Mouse (Mus musculus): ENCODE measurements at regions not wholly inside any gene's neighbourhood (a gene's known extent, or its start where the extent isn't known, plus 50 kb on each side); places are given as distances from the start of the nearest gene placed in this dataset.
"Not testable (repeated sequence)": the region's sequence is repeated elsewhere in the genome, so short reads cannot be mapped to it uniquely, and the experiment has no call there.

- Histone ChIP-seq H3K4me2 (replicated peaks) (no peak overlapping the region), H3K9me3 (no peaks in the 10 kb centered on the region), H3K27me3 (no peaks in the 10 kb centered on the region), H3K4me3 (replicated peaks) (no peak overlapping the region), H3K9ac (replicated peaks) (no peak overlapping the region), H3K27ac (no peak overlapping the region), H3K36me3 (no peaks in the 10 kb centered on the region), H3K4me1 (replicated peaks) (no peaks in the 10 kb centered on the region)
- ATAC-seq = no peak
- 80% methylated on average over 9 of the region's 9 CpGs for WGBS
These were observed 83.8 kb upstream of the Enpep start for GRCm38 (mm10) chr3:129416337-129416736.

- 60% methylated on average over 9 of the region's 10 CpGs for WGBS
- not testable (repeated sequence) for H3K4me2 ChIP-seq (replicated peaks); H3K9me3 ChIP-seq; H3K4me1 ChIP-seq (replicated peaks); H3K9ac ChIP-seq (replicated peaks); H3K36me3 ChIP-seq; H3K4me3 ChIP-seq (replicated peaks); ATAC-seq; H3K27me3 ChIP-seq; H3K27ac ChIP-seq
These were observed 89.2 kb upstream of the Enpep start for GRCm38 (mm10) chr3:129421620-129422239.

DNA sequence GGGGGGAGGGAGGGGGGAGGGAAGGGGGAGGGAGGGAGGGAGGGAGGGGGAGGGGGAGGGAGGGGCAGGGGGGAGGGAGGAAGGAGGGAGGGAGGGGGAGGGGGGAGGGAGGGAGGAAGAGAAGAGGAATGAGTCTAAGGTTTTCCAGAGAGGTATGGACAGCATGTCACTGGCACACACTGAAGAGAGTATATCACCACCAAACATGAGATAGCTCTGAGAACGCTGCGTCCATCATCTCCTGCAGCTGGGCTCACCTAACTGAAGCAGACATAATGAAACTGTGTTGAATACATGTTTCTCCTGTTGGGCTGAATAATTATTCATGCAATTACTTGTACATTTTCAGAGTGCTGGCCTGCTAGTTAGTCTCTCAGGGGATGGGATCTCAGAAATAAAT lies 96.2 kb upstream of the Enpep start:
- Histone ChIP-seq H3K36me3 (no peaks in the 10 kb centered on the region), H3K4me1 (replicated peaks) (peaks cover 4% of the 10 kb centered on the region; the same call in 1 of the 2 replicates), H3K4me2 (replicated peaks) (no peak overlapping the region), H3K9me3 (no peaks in the 10 kb centered on the region), H3K27ac (peak overlapping the region; percentile 47; the same call in 1 of the 2 replicates), H3K4me3 (replicated peaks) (no peak overlapping the region), H3K27me3 (no peaks in the 10 kb centered on the region), H3K9ac (replicated peaks) (no peak overlapping the region)
- WGBS = 76% methylated on average over 2 of the region's 2 CpGs
- peak; percentile 84 for ATAC-seq

- H3K36me3 ChIP-seq = no peaks in the 10 kb centered on the region
- H3K9me3 ChIP-seq = no peaks in the 10 kb centered on the region
- H3K9ac ChIP-seq (replicated peaks) = no peak overlapping the region
- H3K4me1 ChIP-seq (replicated peaks) = peaks cover 4% of the 10 kb centered on the region; the same call in 1 of the 2 replicates
- no peak overlapping the region for H3K4me2 ChIP-seq (replicated peaks)
- no peaks in the 10 kb centered on the region for H3K27me3 ChIP-seq
- H3K27ac ChIP-seq = peak overlapping the region; percentile 47; the same call in 1 of the 2 replicates
- WGBS = 53% methylated on average over 8 of the region's 8 CpGs
- H3K4me3 ChIP-seq (replicated peaks) = no peak overlapping the region
- ATAC-seq = peak; percentile 76
These were observed 96.9 kb upstream of the Enpep start for GRCm38 (mm10) chr3:129429161-129430111.

- H3K4me1 ChIP-seq (replicated peaks) = peaks cover 1% of the 10 kb centered on the region; the same call in 1 of the 2 replicates
- no peaks in the 10 kb centered on the region for H3K36me3 ChIP-seq
- H3K9me3 ChIP-seq = no peaks in the 10 kb centered on the region
- no peak for ATAC-seq
- WGBS = 69% methylated on average over 11 of the region's 11 CpGs
- no peak overlapping the region for H3K9ac ChIP-seq (replicated peaks)
- H3K4me2 ChIP-seq (replicated peaks) = no peak overlapping the region
- H3K27ac ChIP-seq = no peak overlapping the region
- H3K27me3 ChIP-seq = no peaks in the 10 kb centered on the region
- no peak overlapping the region for H3K4me3 ChIP-seq (replicated peaks)
These were observed 98.1 kb upstream of the Elovl6 start for GRCm38 (mm10) chr3:129434056-129434455.

DNA sequence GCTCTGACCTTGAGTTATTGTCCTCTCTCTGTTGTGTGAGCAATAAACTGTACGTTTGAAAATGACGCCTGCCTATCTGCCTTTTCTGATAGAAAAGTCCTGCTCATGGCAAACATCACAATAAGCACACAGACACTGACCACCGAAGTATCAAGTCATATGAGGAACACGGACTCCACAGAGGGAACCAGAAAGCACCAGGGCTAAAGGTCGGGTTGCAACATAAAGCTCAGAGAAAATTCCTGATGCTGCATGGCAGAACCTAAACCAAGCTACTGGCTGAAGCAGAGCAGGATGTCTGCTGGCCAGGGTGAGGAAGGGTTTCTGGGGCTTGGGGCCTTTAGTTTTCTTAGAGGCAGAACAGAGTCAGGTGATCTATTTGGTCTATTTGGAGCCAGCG lies 94.5 kb upstream of the Elovl6 start:
- no peak overlapping the region for H3K9ac ChIP-seq (replicated peaks)
- no peaks in the 10 kb centered on the region for H3K36me3 ChIP-seq
- H3K27me3 ChIP-seq = no peaks in the 10 kb centered on the region
- ATAC-seq = no peak
- H3K4me3 ChIP-seq (replicated peaks) = no peak overlapping the region
- no peak overlapping the region for H3K4me2 ChIP-seq (replicated peaks)
- H3K27ac ChIP-seq = no peak overlapping the region
- H3K4me1 ChIP-seq (replicated peaks) = no peaks in the 10 kb centered on the region
- no peaks in the 10 kb centered on the region for H3K9me3 ChIP-seq
- WGBS = 88% methylated on average over 6 of the region's 6 CpGs

GRCm38 (mm10) chr3:129442756-129443155 lies 89.4 kb upstream of the Elovl6 start:
- no peaks in the 10 kb centered on the region for H3K36me3 ChIP-seq
- 54% methylated on average over 5 of the region's 5 CpGs for WGBS

GRCm38 (mm10) chr3:129444221-129444620 lies 87.9 kb upstream of the Elovl6 start:
- Histone ChIP-seq H3K27ac (no peak overlapping the region), H3K9ac (replicated peaks) (no peak overlapping the region), H3K9me3 (no peaks in the 10 kb centered on the region), H3K27me3 (no peaks in the 10 kb centered on the region), H3K4me1 (replicated peaks) (no peaks in the 10 kb centered on the region), H3K36me3 (no peaks in the 10 kb centered on the region), H3K4me2 (replicated peaks) (no peak overlapping the region), H3K4me3 (replicated peaks) (no peak overlapping the region)
- WGBS = 96% methylated on average over 3 of the region's 3 CpGs
- no peak for ATAC-seq

More at GRCm38 (mm10) chr3:129442756-129443155, 89.4 kb upstream of the Elovl6 start:
- no peak for ATAC-seq
- no peaks in the 10 kb centered on the region for H3K27me3 ChIP-seq
- no peaks in the 10 kb centered on the region for H3K9me3 ChIP-seq
- H3K4me2 ChIP-seq (replicated peaks) = no peak overlapping the region
- no peak overlapping the region for H3K27ac ChIP-seq
- no peaks in the 10 kb centered on the region for H3K4me1 ChIP-seq (replicated peaks)
- no peak overlapping the region for H3K4me3 ChIP-seq (replicated peaks)
- H3K9ac ChIP-seq (replicated peaks) = no peak overlapping the region

- no peak for ATAC-seq
- Histone ChIP-seq H3K4me2 (replicated peaks) (no peak overlapping the region), H3K36me3 (no peaks in the 10 kb centered on the region), H3K9me3 (no peaks in the 10 kb centered on the region), H3K9ac (replicated peaks) (no peak overlapping the region), H3K4me1 (replicated peaks) (no peaks in the 10 kb centered on the region), H3K27me3 (no peaks in the 10 kb centered on the region), H3K4me3 (replicated peaks) (no peak overlapping the region), H3K27ac (no peak overlapping the region)
- WGBS = 95% methylated on average over 6 of the region's 6 CpGs
These were observed 86.2 kb upstream of the Elovl6 start for GRCm38 (mm10) chr3:129445961-129446360.

GRCm38 (mm10) chr3:129449928-129450327 lies 82.2 kb upstream of the Elovl6 start:
- WGBS = 80% methylated on average over 4 of the region's 4 CpGs
- no peak for ATAC-seq

DNA sequence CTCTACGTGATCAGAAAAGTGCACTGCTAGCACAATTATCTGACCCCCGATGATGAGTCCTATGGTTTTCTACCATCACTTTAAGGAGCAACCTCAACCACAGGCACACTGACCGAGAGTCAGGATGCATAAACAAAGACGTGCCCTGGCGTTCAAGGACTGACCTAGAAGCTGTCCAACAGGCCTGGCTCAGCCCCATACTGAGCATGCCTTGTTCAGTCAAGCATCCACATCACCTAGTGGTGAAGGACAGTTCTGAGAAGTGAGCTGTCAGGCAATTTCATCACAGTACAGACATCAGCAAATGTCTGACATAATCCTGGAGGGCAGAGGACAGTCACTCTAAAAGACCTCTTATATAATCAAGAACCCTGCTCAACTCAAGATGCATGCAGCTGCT lies 81.5 kb upstream of the Elovl6 start:
- no peaks in the 10 kb centered on the region for H3K36me3 ChIP-seq
- no peak overlapping the region for H3K27ac ChIP-seq
- WGBS = 87% methylated on average over 5 of the region's 5 CpGs
- H3K4me3 ChIP-seq (replicated peaks) = no peak overlapping the region
- H3K4me2 ChIP-seq (replicated peaks) = no peak overlapping the region
- H3K4me1 ChIP-seq (replicated peaks) = no peaks in the 10 kb centered on the region
- ATAC-seq = no peak
- no peak overlapping the region for H3K9ac ChIP-seq (replicated peaks)
- no peaks in the 10 kb centered on the region for H3K27me3 ChIP-seq
- H3K9me3 ChIP-seq = no peaks in the 10 kb centered on the region

More at GRCm38 (mm10) chr3:129449928-129450327, 82.2 kb upstream of the Elovl6 start:
- no peak overlapping the region for H3K9ac ChIP-seq (replicated peaks)
- H3K27ac ChIP-seq = no peak overlapping the region
- no peaks in the 10 kb centered on the region for H3K4me1 ChIP-seq (replicated peaks)
- no peaks in the 10 kb centered on the region for H3K27me3 ChIP-seq
- no peak overlapping the region for H3K4me3 ChIP-seq (replicated peaks)
- no peaks in the 10 kb centered on the region for H3K9me3 ChIP-seq
- no peak overlapping the region for H3K4me2 ChIP-seq (replicated peaks)
- no peaks in the 10 kb centered on the region for H3K36me3 ChIP-seq

DNA sequence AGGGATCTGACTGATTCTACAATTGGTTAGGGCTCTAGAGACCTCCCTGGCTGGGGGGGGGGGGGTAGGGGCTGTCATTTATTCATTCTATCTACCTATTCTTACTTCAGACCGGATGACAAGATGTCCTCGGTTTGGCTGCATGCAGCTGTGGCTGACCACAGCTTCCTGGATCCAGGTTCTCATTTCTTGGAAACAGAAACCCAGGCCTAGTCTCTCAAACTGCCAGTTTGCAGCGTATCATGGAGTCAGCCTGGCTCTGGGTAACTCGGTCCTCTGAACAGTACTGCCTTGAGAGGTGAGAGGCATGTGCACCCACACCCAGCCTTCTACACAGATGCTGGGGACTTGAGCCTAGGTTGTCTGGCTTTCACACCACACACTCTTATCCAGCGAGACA lies 62.1 kb upstream of the Elovl6 start:
- Histone ChIP-seq H3K4me2 (replicated peaks) (no peak overlapping the region), H3K9me3 (no peaks in the 10 kb centered on the region), H3K4me1 (replicated peaks) (no peaks in the 10 kb centered on the region), H3K9ac (replicated peaks) (no peak overlapping the region), H3K4me3 (replicated peaks) (no peak overlapping the region), H3K36me3 (no peaks in the 10 kb centered on the region), H3K27ac (no peak overlapping the region), H3K27me3 (no peaks in the 10 kb centered on the region)
- ATAC-seq = no peak
- 85% methylated on average over 5 of the region's 5 CpGs for WGBS

Measured in midbrain, embryonic 13.5 days (tissue).